Mouse (Mus musculus): ENCODE data around the gene AF067061.
"Not testable (repeated sequence)": the region's sequence is repeated elsewhere in the genome, so short reads cannot be mapped to it uniquely, and the experiment has no call there.

The AF067061 gene

GRCm38 (mm10) chr13:120262870-120263269 is at the start of gene AF067061:
Gene AF067061 (plus strand): TSS chr13:120263114.
- DNase-seq (ENCODE audit: low read depth, low spot score), result not testable (repeated sequence)

- not testable (repeated sequence) for DNase-seq (ENCODE audit: low read depth, low spot score)
Measured at GRCm38 (mm10) chr13:120215847-120216246, 47.1 kb upstream of the AF067061 start, which contains the start of gene Gm21762. Gene Gm21762 (minus strand): TSS chr13:120215947.

- DNase-seq (ENCODE audit: low read depth, low spot score), result not testable (repeated sequence)
Measured at GRCm38 (mm10) chr13:120220922-120221321, 42.0 kb upstream of the AF067061 start.

GRCm38 (mm10) chr13:120223012-120223659 is 39.8 kb upstream of the AF067061 start:
- not testable (repeated sequence) for DNase-seq (ENCODE audit: low read depth, low spot score)

- not testable (repeated sequence) for DNase-seq (ENCODE audit: low read depth, low spot score)
Measured at GRCm38 (mm10) chr13:120231798-120232197, 31.1 kb upstream of the AF067061 start.

GRCm38 (mm10) chr13:120232447-120233049 is 30.4 kb upstream of the AF067061 start:
- not testable (repeated sequence) for DNase-seq (ENCODE audit: low read depth, low spot score)

GRCm38 (mm10) chr13:120238811-120239210 is 24.1 kb upstream of the AF067061 start, which contains the start of gene Gm21731:
Gene Gm21731 (plus strand): TSS chr13:120239111.
- not testable (repeated sequence) for DNase-seq (ENCODE audit: low read depth, low spot score)

GRCm38 (mm10) chr13:120251208-120251924 is 11.5 kb upstream of the AF067061 start:
- DNase-seq (ENCODE audit: low read depth, low spot score), result not testable (repeated sequence)

- not testable (repeated sequence) for DNase-seq (ENCODE audit: low read depth, low spot score)
Measured at GRCm38 (mm10) chr13:120258817-120259658, 3.9 kb upstream of the AF067061 start.

- not testable (repeated sequence) for DNase-seq (ENCODE audit: low read depth, low spot score)
Measured at GRCm38 (mm10) chr13:120259718-120260117, 3.2 kb upstream of the AF067061 start.

- not testable (repeated sequence) for DNase-seq (ENCODE audit: low read depth, low spot score)
Measured at GRCm38 (mm10) chr13:120277837-120278236, 14.9 kb downstream of the AF067061 start.

GRCm38 (mm10) chr13:120278784-120279183 is 15.9 kb downstream of the AF067061 start:
- no peak for DNase-seq (ENCODE audit: low read depth, low spot score)

GRCm38 (mm10) chr13:120299324-120299894 is 36.5 kb downstream of the AF067061 start:
- no peak for DNase-seq (ENCODE audit: low read depth, low spot score)

GRCm38 (mm10) chr13:120299991-120300442 is 37.1 kb downstream of the AF067061 start, which contains the start of gene BC147527:
Gene BC147527 (plus strand): TSS chr13:120300392.
- no peak for DNase-seq (ENCODE audit: low read depth, low spot score)

GRCm38 (mm10) chr13:120300853-120301252 is 37.9 kb downstream of the AF067061 start:
- DNase-seq (ENCODE audit: low read depth, low spot score), result no peak

- no peak for DNase-seq (ENCODE audit: low read depth, low spot score)
Measured at GRCm38 (mm10) chr13:120310749-120311148, 47.8 kb downstream of the AF067061 start.

- DNase-seq (ENCODE audit: low read depth, low spot score), result peak; percentile 40
Measured at GRCm38 (mm10) chr13:120313584-120313983, 50.7 kb downstream of the AF067061 start.

Measured in WW6 (cell line).